Mouse (Mus musculus): ENCODE measurements around the gene Dnajb6. TPM values are rescaled to one million over a fixed set of nuclear protein-coding genes. Genes with fewer than 3 reads are reported as not detected.

Dnajb6 gene
- polyA plus RNA-seq, 1 experiment from 2014 or later, result 70.9 TPM

- no peak for ATAC-seq (ENCODE audit: low read depth)
- Histone ChIP-seq H3K4me1 (ENCODE audit: control insufficient read depth, low read depth, low read length) (no peaks in the 10 kb centered on the region; the same call in 1 of the 2 replicates), H3K4me2 (ENCODE audit: low read depth, low read length) (no peak overlapping the region), H3K9me3 (replicated peaks; ENCODE audit: control insufficient read depth, low read length) (no peaks in the 10 kb centered on the region), H3K27ac (ENCODE audit: low read length) (no peak overlapping the region), H3K4me3 (ENCODE audit: low read depth, low read length) (no peak overlapping the region), H3K27me3 (ENCODE audit: control insufficient read depth, insufficient read depth, low read depth, low read length) (no peaks in the 10 kb centered on the region), H3K9ac (ENCODE audit: low read depth, low read length) (no peak overlapping the region), H3K36me3 (ENCODE audit: control insufficient read depth, insufficient read depth) (no peaks in the 10 kb centered on the region)
- 24% methylated on average over 8 of the region's 8 CpGs for WGBS (ENCODE audit: insufficient replicate concordance)
Observed at GRCm38 (mm10) chr5:29852376-29852775, 116.9 kb downstream of the Dnajb6 start.

- no peaks in the 10 kb centered on the region for H3K9me3 ChIP-seq (replicated peaks; ENCODE audit: control insufficient read depth, low read length)
- H3K27ac ChIP-seq (ENCODE audit: low read length), result no peak overlapping the region
- no peak overlapping the region for H3K4me2 ChIP-seq (ENCODE audit: low read depth, low read length)
- H3K4me1 ChIP-seq (ENCODE audit: control insufficient read depth, low read depth, low read length), result no peaks in the 10 kb centered on the region; the same call in 1 of the 2 replicates
- 39% methylated on average over 1 of the region's 1 CpGs for WGBS (ENCODE audit: insufficient replicate concordance)
- no peak overlapping the region for H3K4me3 ChIP-seq (ENCODE audit: low read depth, low read length)
- H3K27me3 ChIP-seq (ENCODE audit: control insufficient read depth, insufficient read depth, low read depth, low read length), result no peaks in the 10 kb centered on the region
- H3K9ac ChIP-seq (ENCODE audit: low read depth, low read length), result no peak overlapping the region
- no peaks in the 10 kb centered on the region for H3K36me3 ChIP-seq (ENCODE audit: control insufficient read depth, insufficient read depth)
- no peak for ATAC-seq (ENCODE audit: low read depth)
Observed at GRCm38 (mm10) chr5:29853035-29853434, 117.5 kb downstream of the Dnajb6 start.

GRCm38 (mm10) chr5:29854376-29854775, 118.9 kb downstream of the Dnajb6 start:
- no peak overlapping the region for H3K9ac ChIP-seq (ENCODE audit: low read depth, low read length)
- H3K27me3 ChIP-seq (ENCODE audit: control insufficient read depth, insufficient read depth, low read depth, low read length), result no peaks in the 10 kb centered on the region
- H3K36me3 ChIP-seq (ENCODE audit: control insufficient read depth, insufficient read depth), result no peaks in the 10 kb centered on the region
- no peak for ATAC-seq (ENCODE audit: low read depth)
- no peak overlapping the region for H3K4me3 ChIP-seq (ENCODE audit: low read depth, low read length)
- H3K9me3 ChIP-seq (replicated peaks; ENCODE audit: control insufficient read depth, low read length), result no peaks in the 10 kb centered on the region
- WGBS (ENCODE audit: insufficient replicate concordance), result 21% methylated on average over 5 of the region's 5 CpGs
- no peaks in the 10 kb centered on the region; the same call in 1 of the 2 replicates for H3K4me1 ChIP-seq (ENCODE audit: control insufficient read depth, low read depth, low read length)
- H3K4me2 ChIP-seq (ENCODE audit: low read depth, low read length), result no peak overlapping the region
- no peak overlapping the region for H3K27ac ChIP-seq (ENCODE audit: low read length)

- Histone ChIP-seq H3K27ac (ENCODE audit: low read length) (no peak overlapping the region), H3K36me3 (ENCODE audit: control insufficient read depth, insufficient read depth) (no peaks in the 10 kb centered on the region), H3K4me2 (ENCODE audit: low read depth, low read length) (no peak overlapping the region), H3K9ac (ENCODE audit: low read depth, low read length) (no peak overlapping the region), H3K4me3 (ENCODE audit: low read depth, low read length) (no peak overlapping the region), H3K4me1 (ENCODE audit: control insufficient read depth, low read depth, low read length) (no peaks in the 10 kb centered on the region; the same call in 1 of the 2 replicates), H3K27me3 (ENCODE audit: control insufficient read depth, insufficient read depth, low read depth, low read length) (no peaks in the 10 kb centered on the region), H3K9me3 (replicated peaks; ENCODE audit: control insufficient read depth, low read length) (no peaks in the 10 kb centered on the region)
- 38% methylated on average over 1 of the region's 1 CpGs for WGBS (ENCODE audit: insufficient replicate concordance)
- ATAC-seq (ENCODE audit: low read depth), result no peak
Observed at GRCm38 (mm10) chr5:29854971-29855370, 119.5 kb downstream of the Dnajb6 start.

GRCm38 (mm10) chr5:29861522-29861921, 126.0 kb downstream of the Dnajb6 start:
- 58% methylated on average over 3 of the region's 3 CpGs for WGBS (ENCODE audit: insufficient replicate concordance)
- no peaks in the 10 kb centered on the region for H3K27me3 ChIP-seq (ENCODE audit: control insufficient read depth, insufficient read depth, low read depth, low read length)
- no peaks in the 10 kb centered on the region for H3K9me3 ChIP-seq (replicated peaks; ENCODE audit: control insufficient read depth, low read length)
- no peaks in the 10 kb centered on the region for H3K36me3 ChIP-seq (ENCODE audit: control insufficient read depth, insufficient read depth)
- H3K9ac ChIP-seq (ENCODE audit: low read depth, low read length), result no peak overlapping the region
- H3K4me2 ChIP-seq (ENCODE audit: low read depth, low read length), result no peak overlapping the region
- no peaks in the 10 kb centered on the region for H3K4me1 ChIP-seq (ENCODE audit: control insufficient read depth, low read depth, low read length)
- ATAC-seq (ENCODE audit: low read depth), result no peak
- no peak overlapping the region for H3K27ac ChIP-seq (ENCODE audit: low read length)
- no peak overlapping the region for H3K4me3 ChIP-seq (ENCODE audit: low read depth, low read length)

GRCm38 (mm10) chr5:29862388-29862787, 126.9 kb downstream of the Dnajb6 start:
- H3K9me3 ChIP-seq (replicated peaks; ENCODE audit: control insufficient read depth, low read length), result no peaks in the 10 kb centered on the region
- no peak for ATAC-seq (ENCODE audit: low read depth)
- no peak overlapping the region for H3K9ac ChIP-seq (ENCODE audit: low read depth, low read length)
- no peak overlapping the region for H3K4me2 ChIP-seq (ENCODE audit: low read depth, low read length)
- H3K27me3 ChIP-seq (ENCODE audit: control insufficient read depth, insufficient read depth, low read depth, low read length), result no peaks in the 10 kb centered on the region
- H3K36me3 ChIP-seq (ENCODE audit: control insufficient read depth, insufficient read depth), result no peaks in the 10 kb centered on the region
- no peaks in the 10 kb centered on the region for H3K4me1 ChIP-seq (ENCODE audit: control insufficient read depth, low read depth, low read length)
- no peak overlapping the region for H3K27ac ChIP-seq (ENCODE audit: low read length)
- H3K4me3 ChIP-seq (ENCODE audit: low read depth, low read length), result no peak overlapping the region
- WGBS (ENCODE audit: insufficient replicate concordance), result 76% methylated on average over 5 of the region's 5 CpGs

GRCm38 (mm10) chr5:29864291-29864737, 128.8 kb downstream of the Dnajb6 start:
- ATAC-seq (ENCODE audit: low read depth), result no peak
- H3K9ac ChIP-seq (ENCODE audit: low read depth, low read length), result no peak overlapping the region
- H3K4me3 ChIP-seq (ENCODE audit: low read depth, low read length), result no peak overlapping the region
- H3K27ac ChIP-seq (ENCODE audit: low read length), result no peak overlapping the region
- no peaks in the 10 kb centered on the region for H3K27me3 ChIP-seq (ENCODE audit: control insufficient read depth, insufficient read depth, low read depth, low read length)
- 52% methylated on average over 4 of the region's 4 CpGs for WGBS (ENCODE audit: insufficient replicate concordance)
- H3K9me3 ChIP-seq (replicated peaks; ENCODE audit: control insufficient read depth, low read length), result no peaks in the 10 kb centered on the region
- H3K4me2 ChIP-seq (ENCODE audit: low read depth, low read length), result no peak overlapping the region
- H3K4me1 ChIP-seq (ENCODE audit: control insufficient read depth, low read depth, low read length), result no peaks in the 10 kb centered on the region
- no peaks in the 10 kb centered on the region for H3K36me3 ChIP-seq (ENCODE audit: control insufficient read depth, insufficient read depth)

GRCm38 (mm10) chr5:29864994-29865393, 129.5 kb downstream of the Dnajb6 start:
- no peaks in the 10 kb centered on the region for H3K9me3 ChIP-seq (replicated peaks; ENCODE audit: control insufficient read depth, low read length)
- ATAC-seq (ENCODE audit: low read depth), result no peak
- H3K4me3 ChIP-seq (ENCODE audit: low read depth, low read length), result no peak overlapping the region
- no peaks in the 10 kb centered on the region for H3K36me3 ChIP-seq (ENCODE audit: control insufficient read depth, insufficient read depth)
- no peaks in the 10 kb centered on the region for H3K4me1 ChIP-seq (ENCODE audit: control insufficient read depth, low read depth, low read length)
- no peak overlapping the region for H3K9ac ChIP-seq (ENCODE audit: low read depth, low read length)
- H3K27me3 ChIP-seq (ENCODE audit: control insufficient read depth, insufficient read depth, low read depth, low read length), result no peaks in the 10 kb centered on the region
- no peak overlapping the region for H3K4me2 ChIP-seq (ENCODE audit: low read depth, low read length)
- WGBS (ENCODE audit: insufficient replicate concordance), result 30% methylated on average over 4 of the region's 4 CpGs
- H3K27ac ChIP-seq (ENCODE audit: low read length), result no peak overlapping the region

All from liver, embryonic 16.5 days (tissue).